Mouse (Mus musculus) mouse trophoblast stem cell (cell line): ENCODE measurements at regions not wholly inside any gene's neighbourhood (a gene's known extent, or its start where the extent isn't known, plus 50 kb on each side); places are given as distances from the start of the nearest gene placed in this dataset.

Source experiments
- in situ Hi-C, 2 experiments: fragments of 300-500 bp; cut with MseI, MboI; formaldehyde crosslinking; loops; 2 replicates in 1 of 2; 3 replicates in 1 of 2; pipeline ENCODE4 v1.15.1; 2025

- in situ Hi-C loops = no loop called here
Observed at GRCm38 (mm10) chr13:102504157-102504947, 189.0 kb upstream of the Cd180 start.

- in situ Hi-C loops = no loop called here
Observed at GRCm38 (mm10) chr13:102507226-102507625, 186.1 kb upstream of the Cd180 start.

- in situ Hi-C loops = no loop called here
Observed at GRCm38 (mm10) chr13:102507916-102508315, 185.4 kb upstream of the Cd180 start.

- in situ Hi-C loops = no loop called here
Observed at GRCm38 (mm10) chr13:102510733-102511279, 182.6 kb upstream of the Cd180 start.

GRCm38 (mm10) chr13:102518169-102518882 lies 175.0 kb upstream of the Cd180 start:
- in situ Hi-C loops = no loop called here

GRCm38 (mm10) chr13:102521427-102521826 lies 171.9 kb upstream of the Cd180 start:
- in situ Hi-C loops = no loop called here

GRCm38 (mm10) chr13:102522080-102522479 lies 171.3 kb upstream of the Cd180 start:
- in situ Hi-C loops = no loop called here

- in situ Hi-C loops = no loop called here
Observed at GRCm38 (mm10) chr13:102526621-102527140, 166.7 kb upstream of the Cd180 start.

GRCm38 (mm10) chr13:102533784-102534183 lies 159.6 kb upstream of the Cd180 start:
- in situ Hi-C loops = no loop called here

- in situ Hi-C loops = no loop called here
Observed at GRCm38 (mm10) chr13:102537424-102538242, 155.7 kb upstream of the Cd180 start.

- in situ Hi-C loops = no loop called here
Observed at GRCm38 (mm10) chr13:102540436-102540835, 152.9 kb upstream of the Cd180 start.

GRCm38 (mm10) chr13:102544359-102545165 lies 148.8 kb upstream of the Cd180 start:
- in situ Hi-C loops = no loop called here

GRCm38 (mm10) chr13:102545845-102546615 lies 147.3 kb upstream of the Cd180 start:
- in situ Hi-C loops = no loop called here

GRCm38 (mm10) chr13:102548252-102548651 lies 145.1 kb upstream of the Cd180 start:
- in situ Hi-C loops = no loop called here

GRCm38 (mm10) chr13:102566846-102567572 lies 126.3 kb upstream of the Cd180 start:
- in situ Hi-C loops = no loop called here

- in situ Hi-C loops = no loop called here
Observed at GRCm38 (mm10) chr13:102569580-102569979, 123.8 kb upstream of the Cd180 start.

- in situ Hi-C loops = no loop called here
Observed at GRCm38 (mm10) chr13:102570286-102570685, 123.1 kb upstream of the Cd180 start.

- in situ Hi-C loops = no loop called here
Observed at GRCm38 (mm10) chr13:102573286-102573921, 120.0 kb upstream of the Cd180 start.
